In genomic region chr10:4347136-4347492, GRCm38 (mm10) we compare ENCODE assay signal across 8 mouse cellular contexts. TPM values are rescaled to one million over a fixed set of nuclear protein-coding genes. Genes with fewer than 3 reads are reported as not detected.
DNase-seq lines count a peak whose midpoint lies in the region; ATAC-seq lines count a peak whose summit lies in the region.

No protein-coding gene starts in this region.

- no peaks in the 10 kb centered on the region for H3K9me3 ChIP-seq in heart, embryonic 15.5 days (replicated peaks)
- no peaks in the 10 kb centered on the region for H3K9me3 ChIP-seq in embryonic facial prominence, embryonic 11.5 days (replicated peaks; ENCODE audit: control insufficient read depth, low read length)
- H3K9me3 ChIP-seq in hindbrain, embryonic 15.5 days = no peaks in the 10 kb centered on the region
- H3K9me3 ChIP-seq in midbrain, embryonic 11.5 days (ENCODE audit: control insufficient read depth, low read length) = no peaks in the 10 kb centered on the region

- ATAC-seq in heart, embryonic 15.5 days (replicated peaks; ENCODE audit: insufficient number of reproducible peaks, insufficient read depth, low FRiP score, low read depth) = peak; percentile 63
- ATAC-seq in embryonic facial prominence, embryonic 11.5 days (replicated peaks; ENCODE audit: insufficient number of reproducible peaks, low FRiP score, low TSS enrichment, low read depth) = peak; percentile 66
- no peak; the same call in 1 of the 2 replicates for ATAC-seq in hindbrain, embryonic 15.5 days (ENCODE audit: low FRiP score, low read depth)
- ATAC-seq in midbrain, embryonic 11.5 days (ENCODE audit: low FRiP score) = peak; percentile 65

- no peaks in the 10 kb centered on the region for H3K36me3 ChIP-seq in heart, embryonic 15.5 days
- no peaks in the 10 kb centered on the region for H3K36me3 ChIP-seq in embryonic facial prominence, embryonic 11.5 days (replicated peaks; ENCODE audit: control insufficient read depth, insufficient read depth, low read depth, low read length)
- no peaks in the 10 kb centered on the region for H3K36me3 ChIP-seq in hindbrain, embryonic 15.5 days
- no peaks in the 10 kb centered on the region for H3K36me3 ChIP-seq in midbrain, embryonic 11.5 days (ENCODE audit: control insufficient read depth, insufficient read depth, low read length)

- intact Hi-C loops in heart, postnatal 36 days (cut with DNase I) = no loop called here
- intact Hi-C loops in left cerebral cortex, postnatal 25 days (cut with DNase I) = loop anchor here (2.0 to 5.0 kb wide), 2 partner anchors 350 to 815 kb away; no protein-coding TSS in a partner anchor

- H3K9ac ChIP-seq in heart, embryonic 15.5 days = peak overlapping the region; percentile 66
- peak overlapping the region; percentile 52; the same call in 1 of the 2 replicates for H3K9ac ChIP-seq in embryonic facial prominence, embryonic 11.5 days (replicated peaks; ENCODE audit: low read length)
- no peak overlapping the region for H3K9ac ChIP-seq in hindbrain, embryonic 15.5 days
- no peak overlapping the region for H3K9ac ChIP-seq in midbrain, embryonic 11.5 days (ENCODE audit: low read length)

- H3K27me3 ChIP-seq in heart, embryonic 15.5 days = no peaks in the 10 kb centered on the region
- no peaks in the 10 kb centered on the region for H3K27me3 ChIP-seq in embryonic facial prominence, embryonic 11.5 days (ENCODE audit: control insufficient read depth, insufficient read depth, low read length)
- no peaks in the 10 kb centered on the region for H3K27me3 ChIP-seq in hindbrain, embryonic 15.5 days
- H3K27me3 ChIP-seq in midbrain, embryonic 11.5 days (ENCODE audit: control insufficient read depth, insufficient read depth, low read length) = no peaks in the 10 kb centered on the region

- H3K4me2 ChIP-seq in heart, embryonic 15.5 days = peak overlapping the region; percentile 80
- peak overlapping the region; percentile 70 for H3K4me2 ChIP-seq in embryonic facial prominence, embryonic 11.5 days (ENCODE audit: low read depth, low read length)
- H3K4me2 ChIP-seq in hindbrain, embryonic 15.5 days = peak overlapping the region; percentile 55
- 0 out of 2 replicates have a peak overlapping the region, but pooled peaks have one; percentile 50 for H3K4me2 ChIP-seq in midbrain, embryonic 11.5 days

- no peak for DNase-seq in heart, postnatal 36 days
- DNase-seq in embryonic facial prominence, embryonic 11.5 days (ENCODE audit: low spot score) = no peak
- DNase-seq in midbrain, embryonic 11.5 days (ENCODE audit: low spot score, missing footprints) = no peak
- DNase-seq in layer of hippocampus, postnatal 36 days = no peak
- no peak for DNase-seq in left cerebral cortex, postnatal 25 days (ENCODE audit: low spot score in 2 of 2)
- no peak for DNase-seq in thymus, postnatal 4 days

- H3K4me3 ChIP-seq in heart, embryonic 15.5 days = peak overlapping the region; percentile 50
- H3K4me3 ChIP-seq in embryonic facial prominence, embryonic 11.5 days (ENCODE audit: low read depth, low read length) = no peak overlapping the region
- no peak overlapping the region for H3K4me3 ChIP-seq in hindbrain, embryonic 15.5 days
- no peak overlapping the region for H3K4me3 ChIP-seq in midbrain, embryonic 11.5 days (ENCODE audit: low read depth, low read length)

- 66% methylated on average over 4 of the region's 4 CpGs for WGBS in heart, embryonic 15.5 days
- WGBS in embryonic facial prominence, embryonic 11.5 days = 63% methylated on average over 4 of the region's 4 CpGs
- 67% methylated on average over 4 of the region's 4 CpGs for WGBS in hindbrain, embryonic 15.5 days
- 74% methylated on average over 4 of the region's 4 CpGs for WGBS in midbrain, embryonic 11.5 days

- H3K27ac ChIP-seq in heart, embryonic 15.5 days = no peak overlapping the region
- H3K27ac ChIP-seq in embryonic facial prominence, embryonic 11.5 days (replicated peaks; ENCODE audit: low read depth, low read length) = no peak overlapping the region
- H3K27ac ChIP-seq in hindbrain, embryonic 15.5 days (replicated peaks) = no peak overlapping the region
- no peak overlapping the region for H3K27ac ChIP-seq in midbrain, embryonic 11.5 days (ENCODE audit: low read depth, low read length)

- peaks cover 15% of the 10 kb centered on the region for H3K4me1 ChIP-seq in heart, embryonic 15.5 days (replicated peaks)
- H3K4me1 ChIP-seq in embryonic facial prominence, embryonic 11.5 days (ENCODE audit: control insufficient read depth, insufficient read depth, low read length) = no peaks in the 10 kb centered on the region
- peaks cover 8% of the 10 kb centered on the region; the same call in 1 of the 2 replicates for H3K4me1 ChIP-seq in hindbrain, embryonic 15.5 days (replicated peaks)
- H3K4me1 ChIP-seq in midbrain, embryonic 11.5 days (ENCODE audit: control insufficient read depth, insufficient read depth, low read length) = 0 out of 2 replicates have a peak, but pooled peaks cover 3% of the 10 kb centered on the region

RNA-seq across cellular contexts. Expression of gene Zbtb2, which starts 40.8 kb away (rescaled TPM):
- 7.8 and 9.8 TPM in 2 replicates for polyA plus RNA-seq in heart, embryonic 15.5 days (2015; fragmentation: Nextera tagmentation; extraction: Ambion mirVana)
- 1 to 10 TPM; 6.2 to 6.3 TPM for total RNA-seq in heart, postnatal 36 days (2021)
- polyA plus RNA-seq in embryonic facial prominence, embryonic 11.5 days (2014; fragmentation: Nextera tagmentation; extraction: Ambion mirVana) = 20.3 and 23.3 TPM in 2 replicates
- 14.9 and 15.0 TPM in 2 replicates for polyA plus RNA-seq in hindbrain, embryonic 15.5 days (2015; fragmentation: Nextera tagmentation; extraction: Ambion mirVana)
- 24.0 and 25.6 TPM in 2 replicates for polyA plus RNA-seq in midbrain, embryonic 11.5 days (2014; fragmentation: Nextera tagmentation; extraction: Ambion mirVana)
- total RNA-seq in layer of hippocampus, postnatal 36 days (2021) = 10 to 100 TPM; 12.4 to 13.4 TPM
- total RNA-seq in left cerebral cortex, postnatal 25 days (2021) = 10 to 100 TPM in 1 of 2 experiments, 1 to 10 TPM in 1; 9.8 to 10.5 TPM

Comparison
In these comparisons a context has a peak if more than half of its experiments do, and no peak if none do; other contexts are left out.
1. H3K9ac ChIP-seq: peak in heart, embryonic 15.5 days (single experiment) and embryonic facial prominence, embryonic 11.5 days (single experiment); none in hindbrain, embryonic 15.5 days (single experiment) and midbrain, embryonic 11.5 days (single experiment).
2. Peak in every context shown above with its lines, with median percentiles within 50 percentile points of each other: H3K4me2 ChIP-seq.